Mouse (Mus musculus): ENCODE measurements around the gene Elmo3. TPM values are rescaled to one million over a fixed set of nuclear protein-coding genes. Genes with fewer than 3 reads are reported as not detected.

Gene Elmo3
- total and polyA plus RNA-seq, 3 experiments = 0.72 to 1.4 (median 1.3) TPM

- no peak for DNase-seq (ENCODE audit: extremely low read depth)
- dilution Hi-C loops (cut with MboI; ENCODE audit: extremely low pct_ligation_motif_present, extremely low pct_unique_long_range_greater_than_20kb, low sequenced_read_pairs) (no loop called here), in situ Hi-C loops (cut with MboI; ENCODE audit: low pct_ligation_motif_present, low pct_unique_long_range_greater_than_20kb, low sequenced_read_pairs) (no loop called here)
- TF ChIP-seq EP300 (IDR thresholded peaks at IDR 0.05; ENCODE audit: low read length) (no peak), ELF1 (IDR thresholded peaks at IDR 0.05; ENCODE audit: low read depth, low read length) (no peak)
- Histone ChIP-seq H3K79me2 (replicated peaks; ENCODE audit: control insufficient read depth, extremely low read depth, insufficient read depth, poor library complexity, severe bottlenecking) (no peaks in the 10 kb centered on the region), H3K36me3 (replicated peaks in 1 of 2; ENCODE audit: control insufficient read depth in 1 of 2, insufficient read depth in 1 of 2, low read length in 1 of 2) (peaks cover 15 to 35% of the 10 kb centered on the region in 2 experiments), H3K4me1 (ENCODE audit: control insufficient read depth in 1 of 2, insufficient read depth in 2 of 2) (peaks cover 9 to 42% of the 10 kb centered on the region in 2 experiments; a peak in 3 of 4 replicates), H3K27ac (ENCODE audit: insufficient read depth, low read depth) (no peak overlapping the region), H3K9me3 (replicated peaks; ENCODE audit: low read length) (peaks cover 7% of the 10 kb centered on the region), H3K9ac (ENCODE audit: insufficient read depth, low read depth) (no peak overlapping the region), H3K4me2 (ENCODE audit: insufficient read depth, low read depth, poor library complexity, severe bottlenecking) (no peak overlapping the region), H3K27me3 (replicated peaks) (no peaks in the 10 kb centered on the region), H3K4me3 (replicated peaks in 1 of 3; ENCODE audit: low read depth in 2 of 3, low read length in 2 of 3, poor library complexity in 1 of 3) (no peak overlapping the region)
These were observed 43.9 kb upstream of the Elmo3 start for GRCm38 (mm10) chr8:105261326-105261980.

GRCm38 (mm10) chr8:105263244-105263912 is 42.0 kb upstream of the Elmo3 start:
- H3K36me3 ChIP-seq (replicated peaks in 1 of 2; ENCODE audit: control insufficient read depth in 1 of 2, insufficient read depth in 1 of 2, low read length in 1 of 2) = peaks cover 29 to 36% of the 10 kb centered on the region in 2 experiments
- H3K4me2 ChIP-seq (ENCODE audit: insufficient read depth, low read depth, poor library complexity, severe bottlenecking) = peak overlapping the region; percentile 85
- TF ChIP-seq CTCF (conservative IDR thresholded peaks at IDR 0.05 in 1 of 2, IDR thresholded peaks at IDR 0.05 in 1 of 2; ENCODE audit: low read depth in 2 of 2, low read length in 2 of 2) (peak in 1 of 2 experiments; percentile 25; a peak in 1 of 4 replicates), GABPA (IDR thresholded peaks at IDR 0.05; ENCODE audit: insufficient replicate concordance, low read depth, low read length) (no peak), ZNF384 (IDR thresholded peaks at IDR 0.05; ENCODE audit: low read depth, low read length) (peak; percentile 47)
- peaks cover 9 to 54% of the 10 kb centered on the region in 2 experiments; a peak in 3 of 4 replicates for H3K4me1 ChIP-seq (ENCODE audit: control insufficient read depth in 1 of 2, insufficient read depth in 2 of 2)
- H3K4me3 ChIP-seq (replicated peaks in 1 of 3; ENCODE audit: low read depth in 2 of 3, low read length in 2 of 3, poor library complexity in 1 of 3) = peak overlapping the region in 2 of 3 experiments; percentile 83 to 86
- H3K27me3 ChIP-seq (replicated peaks) = no peaks in the 10 kb centered on the region
- in situ Hi-C loops (cut with MboI; ENCODE audit: low pct_ligation_motif_present, low pct_unique_long_range_greater_than_20kb, low sequenced_read_pairs) (no loop called here), dilution Hi-C loops (cut with MboI; ENCODE audit: extremely low pct_ligation_motif_present, extremely low pct_unique_long_range_greater_than_20kb, low sequenced_read_pairs) (no loop called here)
- no peaks in the 10 kb centered on the region for H3K79me2 ChIP-seq (replicated peaks; ENCODE audit: control insufficient read depth, extremely low read depth, insufficient read depth, poor library complexity, severe bottlenecking)
- no peak for DNase-seq (ENCODE audit: extremely low read depth)
- no peak overlapping the region for H3K27ac ChIP-seq (ENCODE audit: insufficient read depth, low read depth)
- peaks cover 11% of the 10 kb centered on the region for H3K9me3 ChIP-seq (replicated peaks; ENCODE audit: low read length)
- H3K9ac ChIP-seq (ENCODE audit: insufficient read depth, low read depth) = 0 out of 2 replicates have a peak overlapping the region, but pooled peaks have one; percentile 54

GRCm38 (mm10) chr8:105264024-105264982 is 41.1 kb upstream of the Elmo3 start, which contains the start of the genes Tradd and Fbxl8:
Gene Tradd (minus strand): TSS chr8:105264609.
Gene Fbxl8 (plus strand): TSS chr8:105264648.
- dilution Hi-C loops (cut with MboI; ENCODE audit: extremely low pct_ligation_motif_present, extremely low pct_unique_long_range_greater_than_20kb, low sequenced_read_pairs) = no loop called here
- peak within 1 kb of the TSS; percentile 24; the same call in 1 of the 2 replicates for H3K27ac ChIP-seq (ENCODE audit: insufficient read depth, low read depth)
- peak; percentile 59 for DNase-seq (ENCODE audit: extremely low read depth)
- H3K27me3 ChIP-seq (replicated peaks) = no peaks in the 10 kb centered on the region
- peaks cover 26 to 36% of the 10 kb centered on the region in 2 experiments for H3K36me3 ChIP-seq (replicated peaks in 1 of 2; ENCODE audit: control insufficient read depth in 1 of 2, insufficient read depth in 1 of 2, low read length in 1 of 2)
- peaks cover 9 to 49% of the 10 kb centered on the region in 2 experiments; a peak in 3 of 4 replicates for H3K4me1 ChIP-seq (ENCODE audit: control insufficient read depth in 1 of 2, insufficient read depth in 2 of 2)
- H3K9me3 ChIP-seq (replicated peaks; ENCODE audit: low read length) = peaks cover 21% of the 10 kb centered on the region
- H3K4me2 ChIP-seq (ENCODE audit: insufficient read depth, low read depth, poor library complexity, severe bottlenecking) = peak within 1 kb of the TSS; percentile 85
- H3K9ac ChIP-seq (ENCODE audit: insufficient read depth, low read depth) = peak within 1 kb of the TSS; percentile 64
- H3K4me3 ChIP-seq (replicated peaks in 1 of 3; ENCODE audit: low read depth in 2 of 3, low read length in 2 of 3, poor library complexity in 1 of 3) = peak within 1 kb of the TSS; percentile 79 to 86 (median 83)
- in situ Hi-C loops (cut with MboI; ENCODE audit: low pct_ligation_motif_present, low pct_unique_long_range_greater_than_20kb, low sequenced_read_pairs) = no loop called here
- H3K79me2 ChIP-seq (replicated peaks; ENCODE audit: control insufficient read depth, extremely low read depth, insufficient read depth, poor library complexity, severe bottlenecking) = no peaks in the 10 kb centered on the region
- no peak for TF ChIP-seq UBTF (IDR thresholded peaks at IDR 0.05; ENCODE audit: low read depth, low read length)
- peak; percentile 99 for TF ChIP-seq ELF1 (IDR thresholded peaks at IDR 0.05; ENCODE audit: low read depth, low read length)
- TF ChIP-seq USF2 (conservative IDR thresholded peaks at IDR 0.05; ENCODE audit: low read depth, low read length) = no peak
- TF ChIP-seq POLR2A (IDR thresholded peaks at IDR 0.05; ENCODE audit: low read depth, low read length) = peak; percentile 87
- no peak for TF ChIP-seq MYC (IDR thresholded peaks at IDR 0.05; ENCODE audit: low read depth, low read length)
- peak; percentile 88 for TF ChIP-seq NRF1 (IDR thresholded peaks at IDR 0.05; ENCODE audit: low read depth, low read length)
- peak; percentile 47; the same call in 1 of the 2 replicates for TF ChIP-seq POLR2AphosphoS2 (IDR thresholded peaks at IDR 0.05; ENCODE audit: low read depth, low read length)
- TF ChIP-seq NELFE (IDR thresholded peaks at IDR 0.05; ENCODE audit: low read depth, low read length) = peak; percentile 77
- peak in 1 of 2 experiments; percentile 35; a peak in 2 of 4 replicates for TF ChIP-seq CTCF (conservative IDR thresholded peaks at IDR 0.05 in 1 of 2, IDR thresholded peaks at IDR 0.05 in 1 of 2; ENCODE audit: low read depth in 2 of 2, low read length in 2 of 2)
- TF ChIP-seq GABPA (IDR thresholded peaks at IDR 0.05; ENCODE audit: insufficient replicate concordance, low read depth, low read length) = no peak
- TF ChIP-seq HCFC1 (IDR thresholded peaks at IDR 0.05; ENCODE audit: low read depth, low read length) = peak; percentile 62
- TF ChIP-seq MXI1 (IDR thresholded peaks at IDR 0.05; ENCODE audit: low read depth, low read length) = peak; percentile 65
- TF ChIP-seq ZMIZ1 (IDR thresholded peaks at IDR 0.05; ENCODE audit: low read depth, low read length) = peak; percentile 65
- no peak for TF ChIP-seq RAD21 (IDR thresholded peaks at IDR 0.05; ENCODE audit: low read depth, low read length)
- TF ChIP-seq TCF12 (IDR thresholded peaks at IDR 0.05; ENCODE audit: low read depth, low read length) = peak; percentile 61
- 0 out of 2 replicates have a peak, but pooled peaks have one; percentile 28 for TF ChIP-seq CHD1 (IDR thresholded peaks at IDR 0.05; ENCODE audit: low read depth, low read length)
- TF ChIP-seq IRF4 (IDR thresholded peaks at IDR 0.05; ENCODE audit: low read depth, low read length) = no peak

All from CH12.LX (cell line).